Mouse (Mus musculus) liver, postnatal 0 days (tissue): Measurements from ENCODE around the gene Tfap2e.

ENCODE experiments used
- CTCF ChIP-seq: sonication (generic); IDR thresholded peaks from 2 replicates; pipeline ENCODE4 v1.5.1; 2016; ENCODE audit warnings: antibody characterized with exemption, low read depth
- EP300 ChIP-seq: IDR thresholded peaks from 2 replicates; pipeline ENCODE4 v1.6.1; 2016; ENCODE audit warnings: antibody characterized with exemption, low read depth, mild to moderate bottlenecking

- no peak for TF ChIP-seq CTCF
- TF ChIP-seq EP300, result no peak
Observed at GRCm38 (mm10) chr4:126732531-126733380, 3.3 kb downstream of the Tfap2e start.
